Mouse (Mus musculus) heart, embryonic 15.5 days (tissue): ENCODE results near the gene Mettl7a3. TPM values are rescaled to one million over a fixed set of nuclear protein-coding genes. Genes with fewer than 3 reads are reported as not detected.
"Not testable (repeated sequence)": the region's sequence is repeated elsewhere in the genome, so short reads cannot be mapped to it uniquely, and the experiment has no call there.

ENCODE experiments used
- ATAC-seq: fragments of 200-750 bp; cut with Nextera tagmentation; replicated peaks from 2 replicates; pipeline ENCODE4 v1.8.0; 2017; ENCODE audit warnings: low read depth, moderate TSS enrichment; ENCODE audit not compliant: insufficient number of reproducible peaks, insufficient read depth, low FRiP score
- H3K27ac ChIP-seq: fragments of 300-500 bp; sonication (generic); 2 replicates; pipeline ENCODE4 v1.5.1; 2015; ENCODE audit warnings: mild to moderate bottlenecking, inconsistent platforms
- H3K27me3 ChIP-seq: fragments of 300-500 bp; sonication (generic); 2 replicates; pipeline ENCODE4 v1.6.1; 2015; ENCODE audit warnings: inconsistent platforms
- H3K36me3 ChIP-seq: fragments of 300-500 bp; sonication (generic); 2 replicates; pipeline ENCODE4 v1.6.1; 2015; ENCODE audit warnings: mild to moderate bottlenecking, inconsistent platforms
- H3K4me1 ChIP-seq: fragments of 300-500 bp; sonication (generic); replicated peaks from 2 replicates; pipeline ENCODE4 v1.6.1; 2015; ENCODE audit warnings: inconsistent platforms
- H3K4me2 ChIP-seq: fragments of 300-500 bp; sonication (generic); 2 replicates; pipeline ENCODE4 v1.6.1; 2015; ENCODE audit warnings: inconsistent platforms, mild to moderate bottlenecking, moderate library complexity
- H3K4me3 ChIP-seq: fragments of 300-500 bp; sonication (generic); 2 replicates; pipeline ENCODE4 v1.5.1; 2015; ENCODE audit warnings: mild to moderate bottlenecking, inconsistent platforms
- H3K9ac ChIP-seq: fragments of 300-500 bp; sonication (generic); 2 replicates; pipeline ENCODE4 v1.6.1; 2015; ENCODE audit warnings: mild to moderate bottlenecking, inconsistent platforms
- H3K9me3 ChIP-seq: fragments of 300-500 bp; sonication (generic); replicated peaks from 2 replicates; pipeline ENCODE4 v1.6.1; 2016; ENCODE audit warnings: inconsistent platforms
- WGBS: fragments of 180-500 bp; shearing (Covaris S2); methylation state at CpG from one replicate; pipeline ENCODE4 v1.1.7; 2015; ENCODE audit warnings: mixed read lengths; 5-methylcytosine and 5-hydroxymethylcytosine counted together
- polyA plus RNA-seq: library from polyadenylated mRNA; unstranded; fragments of >200 nt; fragmentation: Nextera tagmentation; extraction: Ambion mirVana; gene quantifications from 2 replicates; pipeline ENCODE4 v1.2.1, GENCODE M21; 2015

Mettl7a3 gene
- not detected in 2 replicates for polyA plus RNA-seq

- H3K36me3 ChIP-seq: no peaks in the 10 kb centered on the region
- H3K4me1 ChIP-seq: no peaks in the 10 kb centered on the region
- no peak within 1 kb of the TSS for H3K4me2 ChIP-seq
- H3K27me3 ChIP-seq: no peaks in the 10 kb centered on the region
- 69% methylated on average over 10 of the region's 10 CpGs for WGBS
- no peak within 1 kb of the TSS for H3K27ac ChIP-seq
- H3K4me3 ChIP-seq: no peak within 1 kb of the TSS
- no peaks in the 10 kb centered on the region for H3K9me3 ChIP-seq
- H3K9ac ChIP-seq: no peak within 1 kb of the TSS
- no peak for ATAC-seq
Measured at GRCm38 (mm10) chr15:100334629-100335028, at the start of gene Mettl7a3. Gene Mettl7a3, plus strand, starts transcription at chr15:100334929.

GRCm38 (mm10) chr15:100288980-100289379 lies 45.7 kb upstream of the Mettl7a3 start:
- Histone ChIP-seq H3K4me3 (no peak overlapping the region), H3K9me3 (no peaks in the 10 kb centered on the region), H3K9ac (no peak overlapping the region), H3K36me3 (no peaks in the 10 kb centered on the region), H3K4me2 (no peak overlapping the region), H3K4me1 (no peaks in the 10 kb centered on the region), H3K27me3 (no peaks in the 10 kb centered on the region), H3K27ac (no peak overlapping the region)
- whole genome bisulfite sequencing: 86% methylated on average over 6 of the region's 6 CpGs
- no peak for ATAC-seq

- H3K36me3 ChIP-seq: no peaks in the 10 kb centered on the region
- no peaks in the 10 kb centered on the region for H3K9me3 ChIP-seq
- H3K4me2 ChIP-seq: no peak overlapping the region
- H3K9ac ChIP-seq: no peak overlapping the region
- 77% methylated on average over 5 of the region's 5 CpGs for WGBS
- no peaks in the 10 kb centered on the region for H3K4me1 ChIP-seq
- no peaks in the 10 kb centered on the region for H3K27me3 ChIP-seq
- H3K4me3 ChIP-seq: no peak overlapping the region
- ATAC-seq: no peak
- H3K27ac ChIP-seq: no peak overlapping the region
Measured at GRCm38 (mm10) chr15:100290858-100291257, 43.9 kb upstream of the Mettl7a3 start.

DNA sequence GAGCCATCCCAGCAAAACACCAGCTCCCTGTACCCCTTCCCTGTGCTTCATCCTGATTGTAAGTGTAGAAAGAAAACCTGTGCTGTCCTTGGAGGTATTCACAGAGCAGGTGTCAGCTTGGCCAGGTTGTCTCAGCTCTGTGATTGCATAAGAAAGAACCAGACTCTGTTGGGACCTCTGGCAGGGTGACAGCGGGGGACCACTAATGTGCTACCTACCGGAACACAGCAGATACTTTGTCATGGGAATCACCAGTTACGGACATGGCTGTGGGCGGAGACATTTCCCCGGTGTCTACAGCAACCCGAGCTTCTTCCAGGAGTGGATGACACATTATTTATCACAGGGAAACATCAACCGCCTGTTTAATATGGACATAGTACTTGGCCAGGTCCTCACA lies 42.4 kb upstream of the Mettl7a3 start:
- Histone ChIP-seq H3K4me1 (no peaks in the 10 kb centered on the region), H3K27ac (no peak overlapping the region), H3K9me3 (no peaks in the 10 kb centered on the region), H3K27me3 (no peaks in the 10 kb centered on the region), H3K36me3 (no peaks in the 10 kb centered on the region), H3K4me2 (no peak overlapping the region), H3K4me3 (no peak overlapping the region), H3K9ac (no peak overlapping the region)
- no peak for ATAC-seq
- WGBS: 49% methylated on average over 7 of the region's 7 CpGs

- H3K9ac ChIP-seq: no peak overlapping the region
- H3K4me3 ChIP-seq: no peak overlapping the region
- no peak overlapping the region for H3K27ac ChIP-seq
- H3K36me3 ChIP-seq: no peaks in the 10 kb centered on the region
- no peak overlapping the region for H3K4me2 ChIP-seq
- no peaks in the 10 kb centered on the region for H3K9me3 ChIP-seq
- WGBS: 85% methylated on average over 5 of the region's 5 CpGs
- ATAC-seq: no peak
- H3K27me3 ChIP-seq: 0 out of 2 replicates have a peak, but pooled peaks cover 6% of the 10 kb centered on the region
- H3K4me1 ChIP-seq: no peaks in the 10 kb centered on the region
Measured at GRCm38 (mm10) chr15:100297856-100298255, 36.9 kb upstream of the Mettl7a3 start.

- no peak for ATAC-seq
- H3K27me3 ChIP-seq: 0 out of 2 replicates have a peak, but pooled peaks cover 6% of the 10 kb centered on the region
- H3K9ac ChIP-seq: no peak overlapping the region
- H3K4me2 ChIP-seq: no peak overlapping the region
- H3K27ac ChIP-seq: no peak overlapping the region
- no peaks in the 10 kb centered on the region for H3K9me3 ChIP-seq
- H3K4me3 ChIP-seq: no peak overlapping the region
- WGBS: 68% methylated on average over 6 of the region's 6 CpGs
- peaks cover 4% of the 10 kb centered on the region for H3K4me1 ChIP-seq
- no peaks in the 10 kb centered on the region for H3K36me3 ChIP-seq
Measured at GRCm38 (mm10) chr15:100300499-100300898, 34.2 kb upstream of the Mettl7a3 start.

GRCm38 (mm10) chr15:100301556-100301955 lies 33.2 kb upstream of the Mettl7a3 start:
- no peak overlapping the region for H3K4me2 ChIP-seq
- WGBS: 81% methylated on average over 15 of the region's 15 CpGs
- no peaks in the 10 kb centered on the region for H3K9me3 ChIP-seq
- no peaks in the 10 kb centered on the region for H3K36me3 ChIP-seq
- H3K27ac ChIP-seq: no peak overlapping the region
- no peak for ATAC-seq
- H3K9ac ChIP-seq: no peak overlapping the region
- H3K4me1 ChIP-seq: peaks cover 7% of the 10 kb centered on the region
- H3K27me3 ChIP-seq: 0 out of 2 replicates have a peak, but pooled peaks cover 6% of the 10 kb centered on the region
- H3K4me3 ChIP-seq: no peak overlapping the region

- 52% methylated on average over 8 of the region's 8 CpGs for WGBS
- Histone ChIP-seq H3K9me3 (no peaks in the 10 kb centered on the region), H3K9ac (0 out of 2 replicates have a peak overlapping the region, but pooled peaks have one; percentile 50), H3K4me1 (peaks cover 7% of the 10 kb centered on the region), H3K36me3 (no peaks in the 10 kb centered on the region), H3K27ac (peak overlapping the region; percentile 79), H3K4me2 (peak overlapping the region; percentile 79), H3K4me3 (peak overlapping the region; percentile 65), H3K27me3 (0 out of 2 replicates have a peak, but pooled peaks cover 6% of the 10 kb centered on the region)
- no peak for ATAC-seq
Measured at GRCm38 (mm10) chr15:100303428-100304018, 31.2 kb upstream of the Mettl7a3 start.

GRCm38 (mm10) chr15:100304019-100304991 lies 30.4 kb upstream of the Mettl7a3 start, which contains the start of gene Mettl7a1:
Gene Mettl7a1, plus strand, starts transcription at chr15:100304140.
- Histone ChIP-seq H3K9me3 (no peaks in the 10 kb centered on the region), H3K4me1 (peaks cover 7% of the 10 kb centered on the region), H3K9ac (peak within 1 kb of the TSS; percentile 64), H3K4me2 (peak within 1 kb of the TSS; percentile 79), H3K36me3 (no peaks in the 10 kb centered on the region), H3K4me3 (peak within 1 kb of the TSS; percentile 65), H3K27me3 (0 out of 2 replicates have a peak, but pooled peaks cover 6% of the 10 kb centered on the region), H3K27ac (peak within 1 kb of the TSS; percentile 82)
- WGBS: 6% methylated on average over 18 of the region's 30 CpGs
- peak; percentile 83 for ATAC-seq

- H3K36me3 ChIP-seq: no peaks in the 10 kb centered on the region
- 0 out of 2 replicates have a peak, but pooled peaks cover 6% of the 10 kb centered on the region for H3K27me3 ChIP-seq
- no peak overlapping the region for H3K4me3 ChIP-seq
- ATAC-seq: no peak
- no peak overlapping the region for H3K9ac ChIP-seq
- H3K9me3 ChIP-seq: no peaks in the 10 kb centered on the region
- H3K4me2 ChIP-seq: no peak overlapping the region
- H3K4me1 ChIP-seq: peaks cover 7% of the 10 kb centered on the region
- 76% methylated on average over 2 of the region's 2 CpGs for WGBS
- no peak overlapping the region for H3K27ac ChIP-seq
Measured at GRCm38 (mm10) chr15:100306201-100306600, 28.5 kb upstream of the Mettl7a3 start.

- peaks cover 12% of the 10 kb centered on the region for H3K4me1 ChIP-seq
- 35% methylated on average over 10 of the region's 11 CpGs for WGBS
- ATAC-seq, H3K9me3 ChIP-seq, H3K27me3 ChIP-seq, H3K9ac ChIP-seq, H3K4me2 ChIP-seq, H3K27ac ChIP-seq, H3K4me3 ChIP-seq, H3K36me3 ChIP-seq: not testable (repeated sequence)
Measured at GRCm38 (mm10) chr15:100307438-100308096, 27.2 kb upstream of the Mettl7a3 start.
